Mouse (Mus musculus): ENCODE data around the gene Dync1i1.

DNA sequence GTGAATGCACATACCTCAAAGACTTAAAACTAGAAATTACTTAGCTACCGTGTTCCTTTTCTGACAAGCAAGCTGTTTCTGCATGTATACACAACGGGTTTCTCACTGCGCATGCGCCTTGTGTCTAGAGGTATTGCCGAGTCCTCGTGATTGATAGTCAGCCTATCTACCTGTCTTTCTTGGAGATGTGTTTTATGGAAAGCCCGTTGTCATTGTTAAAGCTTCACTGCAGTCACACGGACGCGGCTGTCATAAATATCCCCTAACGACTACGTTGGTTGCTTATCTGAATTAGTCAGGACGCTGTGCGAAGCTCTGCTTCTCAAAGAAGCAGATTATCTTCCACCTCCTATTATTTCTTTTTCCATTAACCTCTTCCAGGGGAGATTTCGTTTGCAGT, 290.2 kb downstream of the Dync1i1 start:
- no peak for TF ChIP-seq MAX (IDR thresholded peaks at IDR 0.05; ENCODE audit: low read depth)
- TF ChIP-seq POLR2A (IDR thresholded peaks at IDR 0.05; ENCODE audit: insufficient read length, low read depth): no peak
- TF ChIP-seq POLR2AphosphoS2 (IDR thresholded peaks at IDR 0.05; ENCODE audit: insufficient read length, low read depth): no peak
- TF ChIP-seq USF1 (IDR thresholded peaks at IDR 0.05; ENCODE audit: low read depth): no peak
- TF ChIP-seq CEBPB (IDR thresholded peaks at IDR 0.05; ENCODE audit: insufficient read depth, poor library complexity, severe bottlenecking): no peak
- TF ChIP-seq MYOG (IDR thresholded peaks at IDR 0.05; ENCODE audit: control insufficient read depth in 1 of 3, insufficient read depth in 1 of 3, insufficient read length in 2 of 3, low read depth in 2 of 3): no peak
- TF ChIP-seq TCF3 (IDR thresholded peaks at IDR 0.05; ENCODE audit: insufficient read length, low read depth): no peak
- no peak for TF ChIP-seq TCF12 (IDR thresholded peaks at IDR 0.05; ENCODE audit: insufficient read depth, poor library complexity, severe bottlenecking)
- no peak for TF ChIP-seq E2F4 (IDR thresholded peaks at IDR 0.05; ENCODE audit: insufficient read depth)
- no peak for TF ChIP-seq MYOD1 (IDR thresholded peaks at IDR 0.05; ENCODE audit: control insufficient read depth in 1 of 3, insufficient read length in 2 of 3, low read depth in 2 of 3)
